Mouse (Mus musculus) B cell, adult (primary cell): ENCODE data around the gene Col11a2. TPM values are rescaled to one million over a fixed set of nuclear protein-coding genes. Genes with fewer than 3 reads are reported as not detected.

ENCODE experiments used
- total RNA-seq: library from RNA; stranded (reverse); gene quantifications from 4 replicates; pipeline ENCODE4 v1.2.4, GENCODE M21; 2023; ENCODE audit not compliant: inconsistent age

Col11a2 gene
- total RNA-seq = 5.6 to 8.4 TPM (median 6.7 TPM) in 4 replicates

GRCm38 (mm10) chr17:34038878-34039561 is at the start of gene Col11a2:
Gene Col11a2, plus strand, starts transcription at chr17:34039437.

GRCm38 (mm10) chr17:34000150-34000537 is 39.1 kb upstream of the Col11a2 start, which contains the start of gene H2-K1:
Gene H2-K1, minus strand, starts transcription at chr17:34000347.

GRCm38 (mm10) chr17:34024317-34024821 is 14.9 kb upstream of the Col11a2 start, which contains the start of gene Ring1:
Gene Ring1, minus strand, starts transcription at chr17:34024680.

GRCm38 (mm10) chr17:34027656-34028223 is 11.5 kb upstream of the Col11a2 start, which contains the start of gene H2-Ke6:
Gene H2-Ke6, minus strand, starts transcription at chr17:34028060.

GRCm38 (mm10) chr17:34031465-34032173 is 7.6 kb upstream of the Col11a2 start, which contains the start of the genes Slc39a7 and Rxrb:
Gene Slc39a7, minus strand, starts transcription at chr17:34031682.
Gene Rxrb, plus strand, starts transcription at chr17:34031812.

GRCm38 (mm10) chr17:34092197-34092875 is 53.1 kb downstream of the Col11a2 start, which contains the start of gene H2-Oa:
Gene H2-Oa, plus strand, starts transcription at chr17:34092340.

Other genes starting within 250 kb of the Col11a2 start
- 1.9 to 3.7 TPM (median 2.4 TPM) in 4 replicates for gene Kank3, start 228.9 kb upstream of the Col11a2 start, total RNA-seq
- 3,373 to 3,666 TPM (median 3,453 TPM) in 4 replicates for gene Rps28, start 214.9 kb upstream of the Col11a2 start, total RNA-seq
- gene Ndufa7, start 214.9 kb upstream of the Col11a2 start, total RNA-seq = 144 to 160 TPM (median 152 TPM) in 4 replicates
- gene Cd320, start 196.3 kb upstream of the Col11a2 start, total RNA-seq = 6.1 to 11.2 TPM (median 7.1 TPM) in 4 replicates
- not detected in 4 replicates for gene Gm7029, start 165.6 kb upstream of the Col11a2 start, total RNA-seq
- 3.7 to 6.1 TPM (median 5.8 TPM) in 4 replicates for gene Kifc1, start 148.8 kb upstream of the Col11a2 start, total RNA-seq
- gene Platr17, start 134.3 kb upstream of the Col11a2 start, total RNA-seq = 0.90 to 0.93 TPM in 2 of 4 replicates, not detected in the others
- gene Daxx, start 130.0 kb upstream of the Col11a2 start, total RNA-seq = 43.5 to 64.5 TPM (median 57.8 TPM) in 4 replicates
- 459 to 514 TPM (median 471 TPM) in 4 replicates for gene Tapbp, start 123.5 kb upstream of the Col11a2 start, total RNA-seq
- gene Zbtb22, start 123.5 kb upstream of the Col11a2 start, total RNA-seq = 34.8 to 43.8 TPM (median 42.1 TPM) in 4 replicates
- 181 to 200 TPM (median 191 TPM) in 4 replicates for gene Rgl2, start 109.9 kb upstream of the Col11a2 start, total RNA-seq
- 48.8 to 71.2 TPM (median 65.7 TPM) in 4 replicates for gene Pfdn6, start 99.1 kb upstream of the Col11a2 start, total RNA-seq
- 37.2 to 41.1 TPM (median 38.8 TPM) in 4 replicates for gene Wdr46, start 98.8 kb upstream of the Col11a2 start, total RNA-seq
- 4.6 to 6.3 TPM (median 6.0 TPM) in 4 replicates for gene B3galt4, start 87.9 kb upstream of the Col11a2 start, total RNA-seq
- gene Vps52, start 83.6 kb upstream of the Col11a2 start, total RNA-seq = 84.3 to 90.2 TPM (median 84.9 TPM) in 4 replicates
- 1,477 to 1,581 TPM (median 1,522 TPM) in 4 replicates for gene Rps18, start 83.4 kb upstream of the Col11a2 start, total RNA-seq
- gene H2-K1, start 39.1 kb upstream of the Col11a2 start, total RNA-seq = 2,828 to 3,180 TPM (median 3,118 TPM) in 4 replicates
- 37.0 to 44.6 TPM (median 37.7 TPM) in 4 replicates for gene Ring1, start 14.8 kb upstream of the Col11a2 start, total RNA-seq
- gene H2-Ke6, start 11.4 kb upstream of the Col11a2 start, total RNA-seq = 116 to 159 TPM (median 139 TPM) in 4 replicates
- 76.7 to 88.4 TPM (median 86.4 TPM) in 4 replicates for gene Slc39a7, start 7.8 kb upstream of the Col11a2 start, total RNA-seq
- 108 to 117 TPM (median 111 TPM) in 4 replicates for gene Rxrb, start 7.6 kb upstream of the Col11a2 start, total RNA-seq
- 197 to 229 TPM (median 217 TPM) in 4 replicates for gene H2-Oa, start 52.9 kb downstream of the Col11a2 start, total RNA-seq
- 618 to 656 TPM (median 649 TPM) in 4 replicates for gene H2-DMa, start 80.1 kb downstream of the Col11a2 start, total RNA-seq
- gene Brd2, start 83.2 kb downstream of the Col11a2 start, total RNA-seq = 428 to 472 TPM (median 457 TPM) in 4 replicates
- gene H2-DMb2, start 103.9 kb downstream of the Col11a2 start, total RNA-seq = 1,549 to 1,567 TPM (median 1,559 TPM) in 4 replicates
- 652 to 777 TPM (median 691 TPM) in 4 replicates for gene H2-DMb1, start 113.6 kb downstream of the Col11a2 start, total RNA-seq
- gene Tap1, start 148.1 kb downstream of the Col11a2 start, total RNA-seq = 129 to 155 TPM (median 147 TPM) in 4 replicates
- 88.5 to 134 TPM (median 102 TPM) in 4 replicates for gene Psmb9, start 148.3 kb downstream of the Col11a2 start, total RNA-seq
- 204 to 264 TPM (median 236 TPM) in 4 replicates for gene Psmb8, start 158.3 kb downstream of the Col11a2 start, total RNA-seq
- gene Tap2, start 164.1 kb downstream of the Col11a2 start, total RNA-seq = 121 to 132 TPM (median 126 TPM) in 4 replicates
- gene H2-Ob, start 199.5 kb downstream of the Col11a2 start, total RNA-seq = 966 to 1,062 TPM (median 1,033 TPM) in 4 replicates
- 5,415 to 5,641 TPM (median 5,533 TPM) in 4 replicates for gene H2-Ab1, start 218.3 kb downstream of the Col11a2 start, total RNA-seq
- gene H2-Aa, start 248.4 kb downstream of the Col11a2 start, total RNA-seq = 4,630 to 4,972 TPM (median 4,848 TPM) in 4 replicates